Mouse (Mus musculus) thymus, adult 18-20 months (tissue): ENCODE results near the gene S100z.

ENCODE experiments used
- DNase-seq, 2 experiments: peaks; one replicate each; pipeline ENCODE4 v3.0.0; 2022; ENCODE audit warnings: mixed read lengths in 2 of 2

S100z gene

GRCm38 (mm10) chr13:95444291-95444690 lies 34.2 kb downstream of the S100z start:
- DNase-seq, result no peak

GRCm38 (mm10) chr13:95443376-95444233 lies 34.9 kb downstream of the S100z start:
- DNase-seq, result no peak

GRCm38 (mm10) chr13:95442901-95443300 lies 35.6 kb downstream of the S100z start:
- no peak for DNase-seq

- DNase-seq, result no peak
Observed at GRCm38 (mm10) chr13:95439569-95439968, 39.0 kb downstream of the S100z start.

GRCm38 (mm10) chr13:95431760-95432159 lies 46.8 kb downstream of the S100z start:
- no peak for DNase-seq

- no peak for DNase-seq
Observed at GRCm38 (mm10) chr13:95427499-95427898, 51.0 kb downstream of the S100z start.
